Mouse (Mus musculus) hindbrain, embryonic 12.5 days (tissue): ENCODE data around the gene Ehbp1. TPM values are rescaled to one million over a fixed set of nuclear protein-coding genes. Genes with fewer than 3 reads are reported as not detected.

ENCODE experiments used
- ATAC-seq: fragments of 200-750 bp; cut with Nextera tagmentation; 2 replicates; pipeline ENCODE4 v1.8.0; 2017; ENCODE audit warnings: moderate TSS enrichment; ENCODE audit not compliant: low FRiP score
- H3K27ac ChIP-seq: fragments of 300-500 bp; sonication (generic); 2 replicates; pipeline ENCODE4 v1.5.1; 2016; ENCODE audit warnings: mild to moderate bottlenecking
- H3K27me3 ChIP-seq: fragments of 300-500 bp; sonication (generic); 2 replicates; pipeline ENCODE4 v1.6.1; 2016; ENCODE audit warnings: mild to moderate bottlenecking
- H3K36me3 ChIP-seq: fragments of 300-500 bp; sonication (generic); 2 replicates; pipeline ENCODE4 v1.6.1; 2016; ENCODE audit warnings: mild to moderate bottlenecking
- H3K4me1 ChIP-seq: fragments of 300-500 bp; sonication (generic); 2 replicates; pipeline ENCODE4 v1.6.1; 2016
- H3K4me2 ChIP-seq: fragments of 300-500 bp; sonication (generic); replicated peaks from 2 replicates; pipeline ENCODE4 v1.6.1; 2016; ENCODE audit warnings: mild to moderate bottlenecking
- H3K4me3 ChIP-seq: fragments of 300-500 bp; sonication (generic); 2 replicates; pipeline ENCODE4 v1.5.1; 2016; ENCODE audit warnings: mild to moderate bottlenecking
- H3K9ac ChIP-seq: fragments of 300-500 bp; sonication (generic); 2 replicates; pipeline ENCODE4 v1.6.1; 2016; ENCODE audit warnings: mild to moderate bottlenecking, moderate library complexity
- H3K9me3 ChIP-seq: fragments of 300-500 bp; sonication (generic); replicated peaks from 2 replicates; pipeline ENCODE4 v1.6.1; 2016; ENCODE audit warnings: mild to moderate bottlenecking
- WGBS: fragments of 180-500 bp; shearing (Covaris S2); methylation state at CpG from one replicate; pipeline ENCODE4 v1.1.7; 2016; 5-methylcytosine and 5-hydroxymethylcytosine counted together
- polyA plus RNA-seq: library from polyadenylated mRNA; unstranded; fragments of >200 nt; fragmentation: Nextera tagmentation; extraction: Ambion mirVana; gene quantifications from 2 replicates; pipeline ENCODE4 v1.2.1, GENCODE M21; 2016

The Ehbp1 gene
- polyA plus RNA-seq, 1 experiment from 2014 or later, result 19.6 TPM

GRCm38 (mm10) chr11:22180146-22180545 lies 161.9 kb downstream of the Ehbp1 start:
- Histone ChIP-seq H3K36me3 (no peaks in the 10 kb centered on the region), H3K27ac (no peak overlapping the region), H3K4me1 (no peaks in the 10 kb centered on the region), H3K9me3 (no peaks in the 10 kb centered on the region), H3K9ac (no peak overlapping the region), H3K4me2 (no peak overlapping the region), H3K4me3 (no peak overlapping the region), H3K27me3 (no peaks in the 10 kb centered on the region)
- ATAC-seq, result no peak

GRCm38 (mm10) chr11:22178569-22178968 lies 163.5 kb downstream of the Ehbp1 start:
- no peak overlapping the region for H3K9ac ChIP-seq
- H3K27me3 ChIP-seq, result no peaks in the 10 kb centered on the region
- no peak overlapping the region for H3K4me3 ChIP-seq
- ATAC-seq, result no peak
- no peaks in the 10 kb centered on the region for H3K9me3 ChIP-seq
- H3K27ac ChIP-seq, result no peak overlapping the region
- H3K4me1 ChIP-seq, result no peaks in the 10 kb centered on the region
- H3K36me3 ChIP-seq, result no peaks in the 10 kb centered on the region
- WGBS, result 96% methylated on average over 1 of the region's 1 CpGs
- H3K4me2 ChIP-seq, result no peak overlapping the region

DNA sequence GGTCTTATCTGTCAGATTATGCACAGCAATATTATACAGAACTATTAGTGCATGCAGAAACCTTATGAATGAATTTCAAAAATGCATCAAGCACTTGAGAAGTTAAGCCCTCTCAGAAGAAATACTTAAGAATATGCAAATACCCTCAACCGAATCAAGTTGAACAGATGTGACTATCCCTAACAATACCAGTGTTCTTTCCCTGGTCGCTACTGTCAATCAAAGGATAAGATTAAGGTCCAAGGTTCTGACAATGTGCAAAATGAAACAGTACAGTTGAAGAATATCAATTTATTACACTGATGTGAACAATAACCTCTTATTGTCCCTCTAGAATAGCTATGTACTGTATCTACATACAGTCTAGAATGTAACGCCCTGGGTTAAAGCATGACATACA lies 167.8 kb downstream of the Ehbp1 start:
- no peak for ATAC-seq

DNA sequence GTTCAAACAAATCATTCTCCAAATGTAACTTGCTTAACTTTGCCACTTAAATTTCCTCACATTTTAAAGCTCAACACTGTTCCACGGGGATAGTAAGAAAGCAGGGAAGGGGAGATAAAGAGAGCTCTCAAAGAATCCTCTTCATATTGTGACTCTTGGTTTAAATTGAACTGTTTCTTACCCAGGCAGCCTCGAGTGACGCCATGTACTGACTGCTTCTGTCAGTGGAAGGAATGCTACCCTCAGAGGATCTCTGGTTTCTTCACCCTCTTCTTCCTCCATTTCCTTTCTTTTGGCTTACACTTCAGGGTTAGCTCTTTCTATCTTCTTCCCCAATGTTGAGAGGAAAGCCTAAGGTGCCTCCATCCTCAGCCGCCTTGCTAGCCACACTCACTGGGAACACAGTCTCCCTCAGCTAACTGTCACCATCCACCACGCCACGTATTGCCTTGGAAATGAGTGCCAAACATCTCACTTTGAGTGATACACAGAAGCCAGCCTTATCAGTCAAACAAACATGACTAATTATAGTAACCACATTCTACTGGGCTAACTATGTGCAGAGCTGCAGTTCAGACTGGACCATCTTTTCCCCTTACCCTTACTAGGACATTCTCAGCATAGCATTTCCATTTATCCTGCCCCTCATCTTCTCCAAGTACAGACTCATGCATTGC lies 171.0 kb downstream of the Ehbp1 start:
- no peak overlapping the region for H3K27ac ChIP-seq
- no peaks in the 10 kb centered on the region for H3K27me3 ChIP-seq
- H3K4me1 ChIP-seq, result no peaks in the 10 kb centered on the region
- no peak overlapping the region for H3K9ac ChIP-seq
- WGBS, result 96% methylated on average over 6 of the region's 6 CpGs
- ATAC-seq, result no peak
- H3K36me3 ChIP-seq, result peaks cover 21% of the 10 kb centered on the region
- H3K4me3 ChIP-seq, result no peak overlapping the region
- no peaks in the 10 kb centered on the region for H3K9me3 ChIP-seq
- H3K4me2 ChIP-seq, result no peak overlapping the region

More for the DNA sequence above, 167.8 kb downstream of the Ehbp1 start:
- Histone ChIP-seq H3K36me3 (peaks cover 15% of the 10 kb centered on the region), H3K4me2 (no peak overlapping the region), H3K27me3 (no peaks in the 10 kb centered on the region), H3K27ac (no peak overlapping the region), H3K4me3 (no peak overlapping the region), H3K9ac (no peak overlapping the region), H3K9me3 (no peaks in the 10 kb centered on the region), H3K4me1 (no peaks in the 10 kb centered on the region)
- 81% methylated on average over 3 of the region's 3 CpGs for WGBS

DNA sequence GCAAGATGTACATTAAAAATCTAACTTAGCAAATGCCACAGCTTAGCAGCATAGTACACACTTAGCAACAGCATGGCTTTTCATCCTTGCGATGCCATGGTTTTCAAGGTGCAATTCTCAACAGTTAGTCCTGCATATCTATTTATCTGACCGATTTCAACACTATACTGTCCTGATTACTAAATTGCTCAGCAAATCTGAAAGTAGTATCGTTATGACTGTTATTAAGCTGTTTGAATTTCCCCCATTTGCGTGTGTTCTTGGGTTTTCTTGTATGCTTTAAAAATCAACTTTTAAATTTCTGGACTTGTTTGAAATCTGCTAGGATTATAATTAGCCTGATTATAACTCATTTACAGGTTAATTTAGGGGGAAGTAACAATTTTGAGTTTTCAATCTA lies 184.2 kb downstream of the Ehbp1 start:
- ATAC-seq, result no peak
- Histone ChIP-seq H3K4me1 (no peaks in the 10 kb centered on the region), H3K27ac (no peak overlapping the region), H3K4me3 (no peak overlapping the region), H3K27me3 (no peaks in the 10 kb centered on the region), H3K36me3 (no peaks in the 10 kb centered on the region), H3K4me2 (no peak overlapping the region), H3K9ac (no peak overlapping the region), H3K9me3 (no peaks in the 10 kb centered on the region)
- 95% methylated on average over 4 of the region's 4 CpGs for WGBS

GRCm38 (mm10) chr11:22156182-22156581 lies 185.9 kb downstream of the Ehbp1 start:
- no peaks in the 10 kb centered on the region for H3K4me1 ChIP-seq
- H3K27me3 ChIP-seq, result no peaks in the 10 kb centered on the region
- no peaks in the 10 kb centered on the region for H3K36me3 ChIP-seq
- no peak overlapping the region for H3K4me3 ChIP-seq
- H3K4me2 ChIP-seq, result no peak overlapping the region
- H3K27ac ChIP-seq, result no peak overlapping the region
- H3K9ac ChIP-seq, result no peak overlapping the region
- no peaks in the 10 kb centered on the region for H3K9me3 ChIP-seq
- ATAC-seq, result no peak
- 90% methylated on average over 2 of the region's 2 CpGs for WGBS

- WGBS, result 94% methylated on average over 3 of the region's 3 CpGs
- Histone ChIP-seq H3K36me3 (no peaks in the 10 kb centered on the region), H3K4me1 (no peaks in the 10 kb centered on the region), H3K27ac (no peak overlapping the region), H3K9ac (no peak overlapping the region), H3K9me3 (no peaks in the 10 kb centered on the region), H3K4me3 (no peak overlapping the region), H3K27me3 (no peaks in the 10 kb centered on the region), H3K4me2 (no peak overlapping the region)
- ATAC-seq, result no peak
Observed at GRCm38 (mm10) chr11:22155366-22156095, 186.6 kb downstream of the Ehbp1 start.

- no peak for ATAC-seq
- no peaks in the 10 kb centered on the region for H3K27me3 ChIP-seq
- H3K9ac ChIP-seq, result no peak overlapping the region
- no peaks in the 10 kb centered on the region for H3K4me1 ChIP-seq
- H3K4me2 ChIP-seq, result no peak overlapping the region
- WGBS, result 84% methylated on average over 9 of the region's 9 CpGs
- H3K27ac ChIP-seq, result no peak overlapping the region
- no peak overlapping the region for H3K4me3 ChIP-seq
- H3K36me3 ChIP-seq, result no peaks in the 10 kb centered on the region
- H3K9me3 ChIP-seq, result no peaks in the 10 kb centered on the region
Observed at GRCm38 (mm10) chr11:22154501-22155294, 187.4 kb downstream of the Ehbp1 start.

DNA sequence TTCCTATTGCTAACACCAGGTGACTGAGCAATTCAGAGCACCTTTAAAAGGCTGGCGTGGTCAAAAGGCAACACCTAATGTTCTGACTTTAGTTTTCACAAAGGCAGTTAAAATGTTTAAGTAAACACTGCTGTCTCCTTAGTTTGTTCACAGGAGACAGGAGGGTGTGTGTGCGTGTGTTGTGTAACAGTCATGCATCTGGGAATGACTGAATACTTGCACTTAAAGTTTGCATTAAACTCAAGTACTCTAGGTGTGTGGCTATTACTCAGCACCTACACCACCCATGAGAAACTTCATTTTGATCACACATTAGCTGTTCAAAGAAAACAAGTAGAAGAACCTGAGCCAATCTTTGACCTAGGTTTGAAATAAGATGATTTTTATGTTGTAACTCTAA lies 201.4 kb downstream of the Ehbp1 start:
- 84% methylated on average over 2 of the region's 2 CpGs for WGBS

DNA sequence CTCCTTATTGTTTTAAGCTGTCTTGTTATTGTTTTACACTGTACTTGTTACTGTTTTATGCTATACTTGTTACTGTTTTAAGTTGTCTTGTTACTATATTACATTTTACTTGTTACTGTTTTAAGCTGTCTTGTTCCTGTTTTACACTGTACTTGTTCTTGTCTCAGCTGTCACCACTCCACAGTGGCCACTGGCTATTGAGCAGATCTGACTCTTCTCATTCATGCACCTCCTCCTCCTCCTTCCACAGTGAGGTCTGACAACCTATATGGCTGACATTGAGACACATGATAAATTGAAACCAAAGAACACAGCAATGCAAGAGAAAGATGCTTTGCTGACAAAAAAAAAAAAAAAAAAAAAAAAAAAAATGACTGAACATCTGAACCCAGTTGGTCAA lies 203.6 kb downstream of the Ehbp1 start:
- Histone ChIP-seq H3K4me2 (no peak overlapping the region), H3K36me3 (no peaks in the 10 kb centered on the region), H3K9me3 (no peaks in the 10 kb centered on the region), H3K9ac (no peak overlapping the region), H3K4me3 (no peak overlapping the region), H3K27ac (no peak overlapping the region), H3K4me1 (no peaks in the 10 kb centered on the region), H3K27me3 (no peaks in the 10 kb centered on the region)
- no peak for ATAC-seq

More for the DNA sequence above, 201.4 kb downstream of the Ehbp1 start:
- H3K4me2 ChIP-seq, result no peak overlapping the region
- no peaks in the 10 kb centered on the region for H3K9me3 ChIP-seq
- H3K4me1 ChIP-seq, result no peaks in the 10 kb centered on the region
- H3K36me3 ChIP-seq, result peaks cover under 1% of the 10 kb centered on the region; the same call in 1 of the 2 replicates
- ATAC-seq, result no peak
- no peak overlapping the region for H3K4me3 ChIP-seq
- H3K27ac ChIP-seq, result no peak overlapping the region
- no peak overlapping the region for H3K9ac ChIP-seq
- no peaks in the 10 kb centered on the region for H3K27me3 ChIP-seq

DNA sequence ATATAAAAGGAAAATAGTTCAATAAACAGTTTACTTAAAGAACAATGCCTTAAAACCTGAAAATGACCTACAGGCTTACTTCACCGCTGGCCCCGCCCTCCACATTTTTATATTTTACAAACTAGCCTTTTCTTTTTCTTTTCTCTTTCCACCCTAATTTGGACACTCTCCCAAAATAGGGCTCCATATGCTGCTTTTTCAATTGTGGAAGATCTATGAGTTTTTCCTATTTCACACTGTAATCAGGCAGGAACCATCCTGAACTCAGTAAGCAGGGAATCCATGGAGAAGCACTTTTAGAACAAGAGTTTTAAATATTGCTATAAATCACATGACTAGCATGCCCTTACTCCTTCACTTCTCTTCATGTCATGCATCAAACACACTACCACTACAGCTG lies 216.9 kb downstream of the Ehbp1 start:
- Histone ChIP-seq H3K4me3 (no peak overlapping the region), H3K27me3 (no peaks in the 10 kb centered on the region), H3K4me2 (no peak overlapping the region), H3K9ac (no peak overlapping the region), H3K36me3 (no peaks in the 10 kb centered on the region), H3K9me3 (no peaks in the 10 kb centered on the region), H3K27ac (no peak overlapping the region), H3K4me1 (no peaks in the 10 kb centered on the region)
- no peak for ATAC-seq
- WGBS, result 92% methylated on average over 2 of the region's 2 CpGs

DNA sequence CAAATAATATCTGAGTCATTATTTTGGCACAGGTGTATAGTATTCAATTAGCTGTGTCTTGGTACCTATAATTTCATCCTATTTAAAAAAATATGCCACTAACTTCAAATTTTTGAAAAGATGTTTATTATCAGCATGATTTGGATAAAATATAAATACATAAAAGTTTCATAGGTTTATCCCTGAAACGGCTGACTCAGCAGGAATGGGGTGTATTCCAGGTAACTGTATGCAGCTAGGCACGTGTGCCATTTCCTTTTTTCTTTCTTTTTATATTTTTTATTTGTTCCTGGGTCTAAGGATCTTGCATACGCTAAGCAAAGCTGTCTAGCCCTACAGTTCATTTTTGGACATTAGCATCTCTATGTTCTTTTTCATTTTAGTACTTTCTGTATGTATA lies 223.2 kb downstream of the Ehbp1 start:
- Histone ChIP-seq H3K9ac (no peak overlapping the region), H3K4me3 (no peak overlapping the region), H3K4me2 (no peak overlapping the region), H3K27me3 (no peaks in the 10 kb centered on the region), H3K36me3 (no peaks in the 10 kb centered on the region), H3K4me1 (no peaks in the 10 kb centered on the region), H3K9me3 (no peaks in the 10 kb centered on the region), H3K27ac (no peak overlapping the region)
- no peak for ATAC-seq
- WGBS, result 95% methylated on average over 3 of the region's 3 CpGs
